ENCODE assay signal across 18 mouse cellular contexts in the genomic region with DNA sequence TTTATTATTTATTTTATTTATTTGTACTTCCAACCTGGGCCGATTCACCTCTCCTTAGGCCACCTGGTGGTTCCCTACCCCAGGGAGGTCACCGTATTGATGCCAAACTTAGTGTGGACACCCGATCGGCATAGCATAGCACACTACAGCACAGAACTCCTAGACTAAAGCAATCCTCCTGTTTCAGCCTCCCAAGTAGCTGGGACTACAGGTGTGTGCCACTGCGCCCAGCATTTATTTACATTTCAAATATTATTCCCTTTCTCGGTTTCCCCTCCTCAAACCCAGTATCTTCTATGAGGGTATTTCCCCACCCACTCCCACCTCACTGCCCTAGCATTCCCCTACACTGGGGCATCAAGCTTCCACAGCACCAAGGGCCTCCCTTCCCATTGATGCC. TPM values are rescaled to one million over a fixed set of nuclear protein-coding genes. Genes with fewer than 3 reads are reported as not detected.
DNase-seq lines count a peak whose midpoint lies in the region; ATAC-seq lines count a peak whose summit lies in the region.
"Had no signal": no experiment of that assay in that cellular context is flagged by ENCODE, and none has a peak within 500 bp of the region (broad histone marks: within the 10 kb centered on the region; RNA-seq: fewer than 3 reads in every experiment).

No protein-coding gene starts in this region.

- intact Hi-C loops in heart, postnatal 25 days (cut with DNase I), result no loop called here

- DNase-seq in heart, adult 11 months, result peak; percentile 62
- DNase-seq in heart, postnatal 25 days (ENCODE audit: low spot score), result no peak
- DNase-seq in 416B (ENCODE audit: low read depth), result peak; percentile 37
- no peak for DNase-seq in layer of hippocampus, adult 9-11 months
- DNase-seq: adrenal gland, adult 8-10 months; adrenal gland, postnatal 14 days; adrenal gland, postnatal 36 days; cerebellum, adult 11-12 months; cerebellum, adult 2 months; cerebellum, adult 9-10 months; cerebellum, postnatal 10 days; cerebellum, postnatal 25 days; embryo, embryonic 11 days had no signal

- peak; percentile 71; the same call in 1 of the 2 replicates for ATAC-seq in common myeloid progenitor, adult 5-6 weeks (replicated peaks; ENCODE audit: low read depth, poor library complexity, severe bottlenecking)
- ATAC-seq: activated CD4-positive, CD25-positive, alpha-beta regulatory T cell, adult 4 months; forebrain, embryonic 14.5 days; forebrain, embryonic 16.5 days; Patski had no signal

RNA-seq across cellular contexts. Expression of gene Ntrk2, which starts 38.1 kb away (rescaled TPM):
- total RNA-seq in heart, postnatal 25 days (2021), result 1 to 10 TPM; 1.2 to 1.4 TPM
- total RNA-seq in common myeloid progenitor, adult 5-6 weeks (2017), result not detected in 2 replicates

Comparison
In these comparisons a context has a peak if more than half of its experiments do, and no peak if none do; other contexts are left out.
1. DNase-seq: peak in heart, adult 11 months (single experiment) and 416B (single experiment); none in heart, postnatal 25 days (single experiment) and layer of hippocampus, adult 9-11 months (single experiment).